Mouse (Mus musculus) cerebellum, postnatal 25 days (tissue): Measurements from ENCODE around the gene Sart1.
"Not testable (repeated sequence)": the region's sequence is repeated elsewhere in the genome, so short reads cannot be mapped to it uniquely, and the experiment has no call there.

ENCODE experiments used
- DNase-seq, 2 experiments: peaks; one replicate each; pipeline ENCODE4 v3.0.0; 2021; ENCODE audit warnings: mixed read lengths in 2 of 2

Sart1 gene

GRCm38 (mm10) chr19:5367455-5367854 lies 21.0 kb downstream of the Sart1 start:
- no peak for DNase-seq

GRCm38 (mm10) chr19:5367053-5367359 lies 21.5 kb downstream of the Sart1 start, which contains the start of gene Banf1:
TSS of gene Banf1 (minus strand) at chr19:5367168.
- DNase-seq: no peak

- DNase-seq: peak; percentile 96 to 99
Measured at GRCm38 (mm10) chr19:5366175-5367052, 22.1 kb downstream of the Sart1 start, which contains the start of gene Eif1ad. TSS of gene Eif1ad (plus strand) at chr19:5366741.

GRCm38 (mm10) chr19:5365751-5366150 lies 22.8 kb downstream of the Sart1 start:
- DNase-seq: no peak

- no peak for DNase-seq
Measured at GRCm38 (mm10) chr19:5364124-5364523, 24.4 kb downstream of the Sart1 start.

GRCm38 (mm10) chr19:5362186-5362585 lies 26.3 kb downstream of the Sart1 start:
- no peak for DNase-seq

- no peak for DNase-seq
Measured at GRCm38 (mm10) chr19:5356080-5356479, 32.4 kb downstream of the Sart1 start.

- no peak for DNase-seq
Measured at GRCm38 (mm10) chr19:5353609-5354008, 34.9 kb downstream of the Sart1 start.

GRCm38 (mm10) chr19:5349502-5349873 lies 39.0 kb downstream of the Sart1 start, which contains the start of gene Cst6:
TSS of gene Cst6 (minus strand) at chr19:5349574.
- DNase-seq: not testable (repeated sequence)

- peak; percentile 79 for DNase-seq
Measured at GRCm38 (mm10) chr19:5348526-5349501, 39.7 kb downstream of the Sart1 start.

GRCm38 (mm10) chr19:5348064-5348463 lies 40.4 kb downstream of the Sart1 start:
- peak in 1 of 2 experiments; percentile 20 for DNase-seq

GRCm38 (mm10) chr19:5345297-5346131 lies 43.0 kb downstream of the Sart1 start:
- no peak for DNase-seq

- DNase-seq: no peak
Measured at GRCm38 (mm10) chr19:5341360-5341759, 47.1 kb downstream of the Sart1 start.

GRCm38 (mm10) chr19:5337975-5338374 lies 50.5 kb downstream of the Sart1 start:
- DNase-seq: peak; percentile 81 to 90

- DNase-seq: no peak
Measured at GRCm38 (mm10) chr19:5335441-5335840, 53.1 kb downstream of the Sart1 start, which contains the start of gene Catsper1. TSS of gene Catsper1 (plus strand) at chr19:5335741.

GRCm38 (mm10) chr19:5334741-5335140 lies 53.8 kb downstream of the Sart1 start:
- DNase-seq: no peak

- no peak for DNase-seq
Measured at GRCm38 (mm10) chr19:5327970-5328369, 60.5 kb downstream of the Sart1 start.
